Mouse (Mus musculus) lung, embryonic 15.5 days (tissue): ENCODE measurements around the gene Isyna1. TPM values are rescaled to one million over a fixed set of nuclear protein-coding genes. Genes with fewer than 3 reads are reported as not detected.
A peak's percentile ranks its signal among the peaks of the same experiment; 100 is the strongest.

ENCODE experiments used
- ATAC-seq: fragments of 200-750 bp; cut with Nextera tagmentation; 2 replicates; pipeline ENCODE4 v1.8.0; 2017; ENCODE audit warnings: moderate number of reproducible peaks, borderline replicate concordance; ENCODE audit not compliant: low FRiP score, low TSS enrichment; ENCODE audit errors: extremely low read depth
- H3K27ac ChIP-seq: fragments of 300-500 bp; sonication (generic); 2 replicates; pipeline ENCODE4 v1.5.1; 2015; ENCODE audit warnings: moderate library complexity, mild to moderate bottlenecking, inconsistent platforms
- H3K27me3 ChIP-seq: fragments of 300-500 bp; sonication (generic); 2 replicates; pipeline ENCODE4 v1.6.1; 2015; ENCODE audit warnings: inconsistent platforms
- H3K36me3 ChIP-seq: fragments of 300-500 bp; sonication (generic); 2 replicates; pipeline ENCODE4 v1.6.1; 2015; ENCODE audit warnings: inconsistent platforms
- H3K4me1 ChIP-seq: fragments of 300-500 bp; sonication (generic); 2 replicates; pipeline ENCODE4 v1.6.1; 2015; ENCODE audit warnings: inconsistent platforms
- H3K4me2 ChIP-seq: fragments of 300-500 bp; sonication (generic); 2 replicates; pipeline ENCODE4 v1.6.1; 2015; ENCODE audit warnings: inconsistent platforms, mild to moderate bottlenecking, moderate library complexity
- H3K4me3 ChIP-seq: fragments of 300-500 bp; sonication (generic); 2 replicates; pipeline ENCODE4 v1.5.1; 2015; ENCODE audit warnings: mild to moderate bottlenecking, inconsistent platforms
- H3K9ac ChIP-seq: fragments of 300-500 bp; sonication (generic); 2 replicates; pipeline ENCODE4 v1.6.1; 2015; ENCODE audit warnings: inconsistent platforms
- H3K9me3 ChIP-seq: fragments of 300-500 bp; sonication (generic); 2 replicates; pipeline ENCODE4 v1.6.1; 2016; ENCODE audit warnings: inconsistent platforms
- WGBS: fragments of 180-500 bp; shearing (Covaris S2); methylation state at CpG from one replicate; pipeline ENCODE4 v1.1.7; 2015; 5-methylcytosine and 5-hydroxymethylcytosine counted together
- polyA plus RNA-seq: library from polyadenylated mRNA; unstranded; fragments of >200 nt; fragmentation: Nextera tagmentation; extraction: Ambion mirVana; gene quantifications from 2 replicates; pipeline ENCODE4 v1.2.1, GENCODE M21; 2015

The Isyna1 gene
- 134 TPM in 2 replicates for polyA plus RNA-seq

- H3K4me3 ChIP-seq: peak within 1 kb of the TSS; percentile 72
- peak within 1 kb of the TSS; percentile 85 for H3K27ac ChIP-seq
- ATAC-seq: peak; percentile 90
- H3K4me2 ChIP-seq: peak within 1 kb of the TSS; percentile 96
- under 1% methylated on average over 39 of the region's 40 CpGs for WGBS
- no peaks in the 10 kb centered on the region for H3K27me3 ChIP-seq
- no peaks in the 10 kb centered on the region for H3K9me3 ChIP-seq
- peaks cover 42% of the 10 kb centered on the region for H3K36me3 ChIP-seq
- H3K4me1 ChIP-seq: peaks cover 54% of the 10 kb centered on the region
- H3K9ac ChIP-seq: peak within 1 kb of the TSS; percentile 63
Observed at GRCm38 (mm10) chr8:70593961-70594609, at the start of gene Isyna1. Isyna1 (plus strand) TSS chr8:70594373.

- H3K4me2 ChIP-seq: no peak overlapping the region
- ATAC-seq: no peak
- no peak overlapping the region for H3K4me3 ChIP-seq
- H3K4me1 ChIP-seq: peaks cover 14% of the 10 kb centered on the region
- WGBS: 78% methylated on average over 4 of the region's 4 CpGs
- no peak overlapping the region for H3K27ac ChIP-seq
- no peaks in the 10 kb centered on the region for H3K27me3 ChIP-seq
- H3K9me3 ChIP-seq: no peaks in the 10 kb centered on the region
- no peak overlapping the region for H3K9ac ChIP-seq
- H3K36me3 ChIP-seq: no peaks in the 10 kb centered on the region
Observed at GRCm38 (mm10) chr8:70546412-70546811, 47.8 kb upstream of the Isyna1 start.

GRCm38 (mm10) chr8:70547762-70548161, 46.4 kb upstream of the Isyna1 start:
- H3K27ac ChIP-seq: no peak overlapping the region
- 69% methylated on average over 6 of the region's 6 CpGs for WGBS
- H3K9me3 ChIP-seq: no peaks in the 10 kb centered on the region
- H3K9ac ChIP-seq: no peak overlapping the region
- H3K27me3 ChIP-seq: no peaks in the 10 kb centered on the region
- no peak for ATAC-seq
- H3K4me1 ChIP-seq: peaks cover 23% of the 10 kb centered on the region
- H3K4me2 ChIP-seq: no peak overlapping the region
- H3K36me3 ChIP-seq: no peaks in the 10 kb centered on the region
- no peak overlapping the region for H3K4me3 ChIP-seq

GRCm38 (mm10) chr8:70549412-70550184, 44.6 kb upstream of the Isyna1 start:
- no peak overlapping the region for H3K9ac ChIP-seq
- 90% methylated on average over 10 of the region's 10 CpGs for WGBS
- H3K27ac ChIP-seq: no peak overlapping the region
- ATAC-seq: no peak
- H3K9me3 ChIP-seq: no peaks in the 10 kb centered on the region
- H3K4me3 ChIP-seq: no peak overlapping the region
- H3K27me3 ChIP-seq: no peaks in the 10 kb centered on the region
- no peaks in the 10 kb centered on the region for H3K36me3 ChIP-seq
- H3K4me1 ChIP-seq: peaks cover 34% of the 10 kb centered on the region
- H3K4me2 ChIP-seq: no peak overlapping the region

- 49% methylated on average over 3 of the region's 3 CpGs for WGBS
- Histone ChIP-seq H3K9ac (no peak overlapping the region), H3K27ac (peak overlapping the region; percentile 26; the same call in 1 of the 2 replicates), H3K4me3 (no peak overlapping the region), H3K36me3 (no peaks in the 10 kb centered on the region), H3K4me2 (no peak overlapping the region), H3K4me1 (peaks cover 34% of the 10 kb centered on the region), H3K27me3 (no peaks in the 10 kb centered on the region), H3K9me3 (no peaks in the 10 kb centered on the region)
- no peak for ATAC-seq
Observed at GRCm38 (mm10) chr8:70551558-70552161, 42.5 kb upstream of the Isyna1 start.

GRCm38 (mm10) chr8:70552836-70553235, 41.3 kb upstream of the Isyna1 start:
- Histone ChIP-seq H3K27ac (no peak overlapping the region), H3K9me3 (no peaks in the 10 kb centered on the region)
- 0 out of 2 replicates have a peak, but pooled peaks have one; percentile 32 for ATAC-seq

GRCm38 (mm10) chr8:70553740-70554139, 40.4 kb upstream of the Isyna1 start:
- Histone ChIP-seq H3K27ac (0 out of 2 replicates have a peak overlapping the region, but pooled peaks have one; percentile 8), H3K4me2 (no peak overlapping the region), H3K9me3 (no peaks in the 10 kb centered on the region), H3K4me1 (peaks cover 42% of the 10 kb centered on the region), H3K36me3 (no peaks in the 10 kb centered on the region), H3K4me3 (no peak overlapping the region), H3K27me3 (no peaks in the 10 kb centered on the region), H3K9ac (no peak overlapping the region)
- ATAC-seq: 0 out of 2 replicates have a peak, but pooled peaks have one; percentile 47

More at GRCm38 (mm10) chr8:70552836-70553235, 41.3 kb upstream of the Isyna1 start:
- WGBS: 11% methylated on average over 1 of the region's 1 CpGs
- H3K4me2 ChIP-seq: no peak overlapping the region
- H3K4me3 ChIP-seq: no peak overlapping the region
- H3K9ac ChIP-seq: no peak overlapping the region
- peaks cover 37% of the 10 kb centered on the region for H3K4me1 ChIP-seq
- no peaks in the 10 kb centered on the region for H3K36me3 ChIP-seq
- no peaks in the 10 kb centered on the region for H3K27me3 ChIP-seq

GRCm38 (mm10) chr8:70555079-70555747, 39.0 kb upstream of the Isyna1 start:
- H3K9ac ChIP-seq: no peak overlapping the region
- no peaks in the 10 kb centered on the region for H3K9me3 ChIP-seq
- H3K4me2 ChIP-seq: no peak overlapping the region
- no peak overlapping the region for H3K27ac ChIP-seq
- no peak for ATAC-seq
- no peaks in the 10 kb centered on the region for H3K27me3 ChIP-seq
- H3K36me3 ChIP-seq: no peaks in the 10 kb centered on the region
- 87% methylated on average over 4 of the region's 4 CpGs for WGBS
- no peak overlapping the region for H3K4me3 ChIP-seq
- H3K4me1 ChIP-seq: peaks cover 54% of the 10 kb centered on the region

- no peaks in the 10 kb centered on the region for H3K36me3 ChIP-seq
- H3K27me3 ChIP-seq: no peaks in the 10 kb centered on the region
- WGBS: 51% methylated on average over 4 of the region's 4 CpGs
- H3K9ac ChIP-seq: 0 out of 2 replicates have a peak overlapping the region, but pooled peaks have one; percentile 26
- no peak overlapping the region for H3K4me3 ChIP-seq
- H3K9me3 ChIP-seq: no peaks in the 10 kb centered on the region
- peaks cover 59% of the 10 kb centered on the region for H3K4me1 ChIP-seq
- no peak overlapping the region for H3K4me2 ChIP-seq
- H3K27ac ChIP-seq: 0 out of 2 replicates have a peak overlapping the region, but pooled peaks have one; percentile 5
- ATAC-seq: no peak
Observed at GRCm38 (mm10) chr8:70558334-70558733, 35.8 kb upstream of the Isyna1 start.

- ATAC-seq: no peak
- Histone ChIP-seq H3K9me3 (no peaks in the 10 kb centered on the region), H3K4me3 (no peak overlapping the region), H3K4me2 (no peak overlapping the region), H3K4me1 (peaks cover 52% of the 10 kb centered on the region), H3K27ac (no peak overlapping the region), H3K36me3 (no peaks in the 10 kb centered on the region), H3K27me3 (no peaks in the 10 kb centered on the region), H3K9ac (no peak overlapping the region)
- 67% methylated on average over 3 of the region's 3 CpGs for WGBS
Observed at GRCm38 (mm10) chr8:70558983-70559382, 35.2 kb upstream of the Isyna1 start.

- ATAC-seq: no peak
- WGBS: 50% methylated on average over 2 of the region's 2 CpGs
- H3K9me3 ChIP-seq: no peaks in the 10 kb centered on the region
- no peak overlapping the region for H3K9ac ChIP-seq
- H3K4me3 ChIP-seq: no peak overlapping the region
- H3K27ac ChIP-seq: peak overlapping the region; percentile 25; the same call in 1 of the 2 replicates
- peaks cover 57% of the 10 kb centered on the region for H3K4me1 ChIP-seq
- no peak overlapping the region for H3K4me2 ChIP-seq
- no peaks in the 10 kb centered on the region for H3K36me3 ChIP-seq
- H3K27me3 ChIP-seq: no peaks in the 10 kb centered on the region
Observed at GRCm38 (mm10) chr8:70560096-70560495, 34.1 kb upstream of the Isyna1 start.
